Mouse (Mus musculus) forebrain, embryonic 14.5 days (tissue): ENCODE results near the gene Reg3d. TPM values are rescaled to one million over a fixed set of nuclear protein-coding genes. Genes with fewer than 3 reads are reported as not detected.
"Not testable (repeated sequence)": the region's sequence is repeated elsewhere in the genome, so short reads cannot be mapped to it uniquely, and the experiment has no call there.

Source experiments
- ATAC-seq: fragments of 200-750 bp; cut with Nextera tagmentation; 2 replicates; pipeline ENCODE4 v1.8.0; 2017; ENCODE audit warnings: mild to moderate bottlenecking, moderate library complexity
- DNase-seq: peaks from one replicate; pipeline ENCODE4 v3.0.0-alpha.2; 2015; ENCODE audit warnings: low spot score
- H3K27ac ChIP-seq: fragments of 300-500 bp; sonication (generic); 2 replicates; pipeline ENCODE4 v1.5.1; 2014; ENCODE audit warnings: low read depth, mild to moderate bottlenecking, control low read depth, low read length, moderate library complexity
- H3K27me3 ChIP-seq: fragments of 300-500 bp; sonication (generic); replicated peaks from 2 replicates; pipeline ENCODE4 v1.6.1; 2014; ENCODE audit warnings: low read length, control low read depth, mixed read lengths; ENCODE audit not compliant: control insufficient read depth, insufficient read depth
- H3K36me3 ChIP-seq: fragments of 300-500 bp; sonication (generic); 2 replicates; pipeline ENCODE4 v1.6.1; 2014; ENCODE audit warnings: low read length, control low read depth; ENCODE audit not compliant: control insufficient read depth, insufficient read depth
- H3K4me1 ChIP-seq: fragments of 300-500 bp; sonication (generic); 2 replicates; pipeline ENCODE4 v1.6.1; 2014; ENCODE audit warnings: antibody characterized with exemption, low read length, control low read depth; ENCODE audit not compliant: control insufficient read depth, insufficient read depth
- H3K4me2 ChIP-seq: fragments of 300-500 bp; sonication (generic); 2 replicates; pipeline ENCODE4 v1.6.1; 2014; ENCODE audit warnings: mild to moderate bottlenecking, control low read depth, low read length
- H3K4me3 ChIP-seq: fragments of 300-500 bp; sonication (generic); 2 replicates; pipeline ENCODE4 v1.5.1; 2014; ENCODE audit warnings: low read depth, low read length, control low read depth
- H3K9ac ChIP-seq: fragments of 300-500 bp; sonication (generic); 2 replicates; pipeline ENCODE4 v1.6.1; 2014; ENCODE audit warnings: mild to moderate bottlenecking, low read length, control low read depth, moderate library complexity
- H3K9me3 ChIP-seq: fragments of 300-500 bp; sonication (generic); replicated peaks from 2 replicates; pipeline ENCODE4 v1.6.1; 2016; ENCODE audit warnings: low read length, control low read depth, mixed read lengths; ENCODE audit not compliant: control insufficient read depth
- WGBS: fragments of 180-500 bp; shearing (Covaris S2); extraction: QIAGEN DNeasy Blood & Tissue Kit; methylation state at CpG from one replicate; pipeline ENCODE4 v1.1.7; 2014; 5-methylcytosine and 5-hydroxymethylcytosine counted together
- polyA plus RNA-seq: library from polyadenylated mRNA; unstranded; fragments of >200 nt; fragmentation: Nextera tagmentation; extraction: Ambion mirVana; gene quantifications from 2 replicates; pipeline ENCODE4 v1.2.1, GENCODE M21; 2014

Gene Reg3d
- not detected in 2 replicates for polyA plus RNA-seq

DNA sequence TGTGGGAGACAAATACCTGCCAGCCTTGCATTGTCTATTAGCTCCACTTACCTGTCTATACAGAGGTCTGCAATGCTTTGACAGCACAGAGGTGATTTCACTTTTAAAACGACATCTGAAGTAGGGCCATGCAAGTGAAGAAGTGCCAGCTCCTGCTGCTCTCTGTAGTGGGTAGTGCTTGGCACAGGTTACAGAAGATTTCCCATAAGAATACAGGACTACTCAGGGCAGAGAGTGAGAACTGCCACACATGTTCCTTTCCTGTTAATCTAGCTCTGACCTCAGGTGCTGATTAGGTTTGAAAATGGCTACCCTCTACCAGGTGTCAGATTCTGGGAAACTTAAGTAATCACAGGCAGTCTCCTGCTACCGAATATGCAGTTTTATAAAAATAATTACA is at the start of gene Reg3d:
TSS of gene Reg3d (minus strand) at position 101 of the 400 bp plus-strand sequence.
- ATAC-seq: no peak
- no peaks in the 10 kb centered on the region for H3K27me3 ChIP-seq
- no peak within 1 kb of the TSS for H3K9ac ChIP-seq
- WGBS: 79% methylated on average over 2 of the region's 2 CpGs
- H3K4me1 ChIP-seq: no peaks in the 10 kb centered on the region
- H3K4me3 ChIP-seq: no peak within 1 kb of the TSS
- no peak within 1 kb of the TSS for H3K27ac ChIP-seq
- H3K36me3 ChIP-seq: no peaks in the 10 kb centered on the region
- H3K9me3 ChIP-seq: no peaks in the 10 kb centered on the region
- no peak for DNase-seq
- no peak within 1 kb of the TSS for H3K4me2 ChIP-seq

DNA sequence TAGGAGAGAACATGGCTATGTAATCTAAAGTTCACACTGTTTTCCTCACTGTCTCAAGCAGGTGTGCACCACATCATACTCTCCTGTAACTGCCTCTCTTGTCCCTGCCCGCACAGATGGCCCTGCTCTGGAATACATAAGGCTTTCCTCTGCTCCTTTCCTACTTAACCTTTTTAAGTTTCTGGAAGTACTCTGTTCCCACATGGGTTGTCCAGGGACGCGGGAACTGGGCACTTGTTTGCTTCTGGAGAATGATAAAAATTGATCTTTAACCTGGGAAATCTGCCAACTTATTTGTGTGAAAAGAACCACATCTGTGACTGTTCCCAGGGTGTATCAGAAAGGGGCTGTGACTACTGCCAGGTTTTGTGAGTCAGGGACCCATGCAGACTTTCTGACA is 46.8 kb upstream of the Reg3d start:
- ATAC-seq (no peak), DNase-seq (no peak)
- no peak overlapping the region for H3K27ac ChIP-seq
- H3K4me1 ChIP-seq: no peaks in the 10 kb centered on the region
- no peak overlapping the region for H3K9ac ChIP-seq
- H3K27me3 ChIP-seq: no peaks in the 10 kb centered on the region
- H3K4me3 ChIP-seq: no peak overlapping the region
- no peak overlapping the region for H3K4me2 ChIP-seq
- WGBS: 94% methylated on average over 3 of the region's 3 CpGs
- no peaks in the 10 kb centered on the region for H3K36me3 ChIP-seq
- no peaks in the 10 kb centered on the region for H3K9me3 ChIP-seq

DNA sequence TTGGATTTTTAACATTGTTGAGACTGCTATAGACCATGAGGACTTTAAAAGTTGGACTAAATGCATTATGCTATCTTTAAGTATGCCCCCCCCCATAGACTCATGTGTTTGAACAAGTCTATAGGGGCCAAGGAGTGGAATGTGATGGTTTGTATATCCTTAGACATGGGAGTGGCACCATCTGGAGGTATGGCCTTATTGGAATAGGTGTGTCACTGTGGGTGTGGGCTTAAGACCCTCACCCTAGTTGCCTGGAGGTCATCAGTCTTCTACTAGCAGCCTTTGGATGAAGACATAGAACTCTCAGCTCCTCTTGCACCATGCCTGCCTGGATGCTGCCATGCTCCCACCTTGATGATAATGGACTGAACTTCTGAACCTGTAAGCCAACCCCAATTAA is 43.7 kb upstream of the Reg3d start, which contains the start of gene Reg1:
TSS of gene Reg1 (plus strand) at position 301 of the 400 bp plus-strand sequence.
- not testable (repeated sequence) for H3K27me3 ChIP-seq, H3K9me3 ChIP-seq, H3K27ac ChIP-seq, DNase-seq, H3K4me1 ChIP-seq, H3K4me2 ChIP-seq, ATAC-seq, H3K9ac ChIP-seq, H3K36me3 ChIP-seq, H3K4me3 ChIP-seq

DNA sequence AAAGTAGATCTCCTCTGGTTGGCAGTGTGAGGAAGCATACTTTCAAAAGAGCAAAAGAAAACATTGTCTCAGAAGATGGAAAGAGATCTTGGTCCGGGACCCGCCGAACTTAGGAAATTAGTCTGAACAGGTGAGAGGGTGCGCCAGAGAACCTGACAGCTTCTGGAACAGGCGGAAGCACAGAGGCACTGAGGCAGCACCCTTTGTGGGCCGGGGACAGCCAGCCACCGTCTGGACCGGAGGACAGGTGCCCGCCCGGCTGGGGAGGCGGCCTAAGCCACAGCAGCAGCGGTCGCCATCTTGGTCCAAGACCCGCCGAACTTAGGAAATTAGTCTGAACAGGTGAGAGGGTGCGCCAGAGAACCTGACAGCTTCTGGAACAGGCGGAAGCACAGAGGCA is 16.7 kb upstream of the Reg3d start, which contains the start of gene Reg2:
TSS of gene Reg2 (plus strand) at position 301 of the 400 bp plus-strand sequence.
- H3K4me2 ChIP-seq, H3K9me3 ChIP-seq, ATAC-seq, H3K4me3 ChIP-seq, H3K27me3 ChIP-seq, H3K9ac ChIP-seq, H3K4me1 ChIP-seq, H3K27ac ChIP-seq, H3K36me3 ChIP-seq, DNase-seq: not testable (repeated sequence)
- WGBS: 95% methylated on average over 4 of the region's 17 CpGs

DNA sequence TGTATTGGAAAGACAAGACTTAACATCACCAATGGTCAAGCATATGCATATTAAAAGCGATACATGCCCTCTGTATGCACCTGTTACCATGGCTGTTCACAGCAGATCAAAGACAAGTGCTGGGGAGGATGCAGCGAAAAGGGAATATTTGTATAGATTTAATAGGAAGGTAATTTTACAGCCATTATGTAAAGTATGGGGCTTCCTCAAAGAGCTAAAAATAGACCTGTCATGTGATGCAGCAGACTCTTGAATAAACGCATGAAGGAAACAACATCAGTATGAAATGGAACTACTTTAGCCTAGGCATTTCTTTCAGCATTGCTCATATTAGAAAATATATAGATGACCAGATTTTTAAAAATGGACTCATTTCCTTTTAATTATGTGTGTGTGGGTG is 6.9 kb upstream of the Reg3d start:
- ATAC-seq (peak; percentile 20; the same call in 1 of the 2 replicates), DNase-seq (peak; percentile 35)
- Histone ChIP-seq H3K9ac (no peak overlapping the region), H3K36me3 (no peaks in the 10 kb centered on the region), H3K9me3 (no peaks in the 10 kb centered on the region), H3K27ac (no peak overlapping the region), H3K4me2 (no peak overlapping the region), H3K27me3 (no peaks in the 10 kb centered on the region), H3K4me1 (no peaks in the 10 kb centered on the region), H3K4me3 (no peak overlapping the region)
- 77% methylated on average over 3 of the region's 3 CpGs for WGBS

DNA sequence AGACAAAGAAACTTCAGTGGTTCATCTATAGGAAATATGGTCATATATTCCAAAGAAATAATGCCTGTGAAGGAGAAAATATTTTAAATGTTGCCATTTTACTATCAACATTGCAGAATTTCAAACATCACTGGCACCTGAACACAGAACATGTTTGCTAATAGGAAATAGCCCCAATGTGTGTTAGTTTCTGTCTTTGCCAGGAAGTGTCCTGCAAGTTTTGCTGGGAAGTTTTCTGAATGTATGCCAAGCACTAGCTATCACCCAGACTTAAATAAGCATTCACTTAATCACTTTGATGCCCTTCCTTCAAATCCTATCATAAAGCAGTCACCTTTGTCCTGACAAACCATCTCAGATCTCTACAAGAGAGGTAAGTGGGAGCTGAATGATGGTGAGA is 1.7 kb upstream of the Reg3d start, which contains the start of gene Reg3a:
TSS of gene Reg3a (plus strand) at position 301 of the 400 bp plus-strand sequence.
- no peak within 1 kb of the TSS for H3K27ac ChIP-seq
- no peak within 1 kb of the TSS for H3K9ac ChIP-seq

DNA sequence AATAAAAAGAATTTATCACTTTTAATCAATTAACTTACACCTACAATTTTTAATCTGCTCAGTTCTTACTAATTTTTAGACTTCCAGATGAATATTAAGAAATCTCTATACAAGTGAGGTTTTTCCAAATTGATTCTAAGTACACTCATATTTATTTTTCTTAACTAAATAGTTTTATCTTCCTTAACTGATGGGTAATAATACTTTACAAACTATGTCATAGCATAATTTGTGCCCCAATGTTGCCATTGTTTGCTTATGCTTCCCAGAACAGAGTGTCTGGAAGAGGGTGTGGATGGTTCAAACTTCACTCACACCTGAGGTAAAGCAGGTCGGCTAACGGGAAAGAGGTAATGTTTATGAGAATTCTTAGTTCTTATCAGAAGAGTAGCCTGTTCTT is 8.3 kb downstream of the Reg3d start, which contains the start of gene Reg3b:
TSS of gene Reg3b (plus strand) at position 301 of the 400 bp plus-strand sequence.
- ATAC-seq: no peak
- no peaks in the 10 kb centered on the region for H3K36me3 ChIP-seq

More for the DNA sequence above, 1.7 kb upstream of the Reg3d start, which contains the start of gene Reg3a:
- DNase-seq (no peak), ATAC-seq (no peak)
- Histone ChIP-seq H3K4me2 (no peak within 1 kb of the TSS), H3K36me3 (no peaks in the 10 kb centered on the region), H3K9me3 (no peaks in the 10 kb centered on the region), H3K27me3 (no peaks in the 10 kb centered on the region), H3K4me3 (no peak within 1 kb of the TSS), H3K4me1 (no peaks in the 10 kb centered on the region)

DNA sequence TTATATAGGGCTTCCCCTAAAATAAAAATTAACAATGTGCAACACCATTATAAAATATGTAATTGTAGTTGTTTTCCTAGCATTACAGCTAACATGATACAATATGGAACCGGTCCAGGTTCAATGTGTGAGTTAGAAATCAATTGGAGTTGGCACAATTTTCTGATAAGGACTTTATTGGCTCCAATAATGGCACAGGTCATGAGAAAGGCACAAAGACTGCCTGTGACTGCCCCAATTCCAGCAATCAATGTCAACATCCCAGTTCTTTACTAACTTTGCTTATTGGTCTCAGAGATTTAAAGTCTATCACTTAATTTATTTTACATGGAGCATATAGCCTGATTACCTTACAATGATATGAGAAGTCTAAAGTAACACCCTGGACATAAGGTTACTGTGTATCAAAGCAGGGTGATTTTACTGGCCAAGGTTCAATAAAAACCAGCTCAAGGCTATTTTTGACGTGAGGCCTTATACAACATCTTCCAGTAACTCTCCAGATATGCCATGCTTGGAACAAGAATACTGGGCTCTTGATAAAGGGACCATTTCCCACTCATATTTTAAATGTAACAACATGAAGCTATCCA is 16.6 kb downstream of the Reg3d start:
- 79% methylated on average over 2 of the region's 2 CpGs for WGBS
- Histone ChIP-seq H3K9ac (no peak overlapping the region), H3K9me3 (no peaks in the 10 kb centered on the region), H3K27me3 (no peaks in the 10 kb centered on the region), H3K27ac (no peak overlapping the region), H3K4me1 (no peaks in the 10 kb centered on the region), H3K36me3 (no peaks in the 10 kb centered on the region), H3K4me2 (no peak overlapping the region), H3K4me3 (no peak overlapping the region)
- ATAC-seq (no peak), DNase-seq (no peak)

More for the DNA sequence above, 8.3 kb downstream of the Reg3d start, which contains the start of gene Reg3b:
- H3K9me3 ChIP-seq: no peaks in the 10 kb centered on the region
- no peak within 1 kb of the TSS for H3K27ac ChIP-seq
- DNase-seq: no peak
- H3K27me3 ChIP-seq: no peaks in the 10 kb centered on the region
- 96% methylated on average over 2 of the region's 2 CpGs for WGBS
- no peaks in the 10 kb centered on the region for H3K4me1 ChIP-seq
- H3K4me3 ChIP-seq: no peak within 1 kb of the TSS
- H3K4me2 ChIP-seq: no peak within 1 kb of the TSS
- H3K9ac ChIP-seq: no peak within 1 kb of the TSS

DNA sequence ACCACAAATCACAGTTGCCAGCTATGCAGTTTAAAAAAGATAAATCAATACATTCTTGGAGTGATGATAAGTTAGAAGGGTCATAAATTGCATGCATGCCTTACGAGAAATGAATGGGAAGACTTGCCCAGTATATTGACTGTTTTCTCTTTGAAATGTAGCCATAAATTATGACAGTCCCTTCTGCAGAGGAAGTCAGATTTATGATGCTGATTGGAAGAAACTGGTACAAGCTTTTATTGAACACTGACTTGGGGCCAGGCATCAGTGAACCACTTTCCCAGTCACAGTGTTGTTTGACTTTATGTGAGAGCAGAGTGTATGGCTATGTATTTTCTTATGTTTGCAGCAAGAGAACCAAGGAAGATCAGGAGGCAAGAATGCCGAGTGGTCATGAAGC is 37.0 kb downstream of the Reg3d start:
- H3K27me3 ChIP-seq: no peaks in the 10 kb centered on the region
- no peaks in the 10 kb centered on the region for H3K4me1 ChIP-seq
- ATAC-seq: no peak
- H3K4me2 ChIP-seq: no peak overlapping the region
- WGBS: 95% methylated on average over 2 of the region's 2 CpGs
- H3K27ac ChIP-seq: no peak overlapping the region
- H3K4me3 ChIP-seq: no peak overlapping the region
- no peaks in the 10 kb centered on the region for H3K36me3 ChIP-seq
- no peaks in the 10 kb centered on the region for H3K9me3 ChIP-seq
- H3K9ac ChIP-seq: no peak overlapping the region
- no peak for DNase-seq
